Mouse (Mus musculus) CH12.LX (cell line): ENCODE data around the gene Fxyd1.

ENCODE experiments used
- CTCF ChIP-seq, 2 experiments: IDR thresholded peaks in 1 of 2; conservative IDR thresholded peaks in 1 of 2; 2 replicates each; pipeline ENCODE4 v1.5.1; 2011 to 2012; ENCODE audit warnings: low read depth in 2 of 2, low read length in 2 of 2, improper control_type of control experiment in 1 of 2, inconsistent platforms in 1 of 2, mild to moderate bottlenecking in 1 of 2, moderate library complexity in 1 of 2
- E2F4 ChIP-seq: IDR thresholded peaks from 2 replicates; pipeline ENCODE4 v1.6.1; 2011; ENCODE audit warnings: low read depth, low read length, improper control_type of control experiment; ENCODE audit not compliant: insufficient replicate concordance
- JUN ChIP-seq: IDR thresholded peaks from 2 replicates; pipeline ENCODE4 v1.6.1; 2011; ENCODE audit warnings: low read depth, mild to moderate bottlenecking, low read length, improper control_type of control experiment, moderate library complexity; ENCODE audit not compliant: insufficient read depth
- KAT2A ChIP-seq: IDR thresholded peaks from 2 replicates; pipeline ENCODE4 v1.6.1; 2012; ENCODE audit warnings: low read length, improper control_type of control experiment, inconsistent platforms; ENCODE audit not compliant: insufficient replicate concordance
- MAFK ChIP-seq: IDR thresholded peaks from 2 replicates; pipeline ENCODE4 v1.6.1; 2011; ENCODE audit warnings: low read length, improper control_type of control experiment; ENCODE audit not compliant: insufficient replicate concordance
- MYC ChIP-seq: IDR thresholded peaks from 2 replicates; pipeline ENCODE4 v1.6.1; 2011; ENCODE audit warnings: low read depth, mild to moderate bottlenecking, improper control_type of control experiment, low read length
- NELFE ChIP-seq: IDR thresholded peaks from 2 replicates; pipeline ENCODE4 v1.6.1; 2011; ENCODE audit warnings: low read depth, low read length, improper control_type of control experiment
- POLR2A ChIP-seq: IDR thresholded peaks from 2 replicates; pipeline ENCODE4 v1.6.1; 2011; ENCODE audit warnings: low read depth, mild to moderate bottlenecking, improper control_type of control experiment, low read length
- POLR2AphosphoS2 ChIP-seq: IDR thresholded peaks from 2 replicates; pipeline ENCODE4 v1.6.1; 2011; ENCODE audit warnings: low read depth, low read length, improper control_type of control experiment
- TBP ChIP-seq: conservative IDR thresholded peaks from 2 replicates; pipeline ENCODE4 v1.6.1; 2011; ENCODE audit warnings: low read depth, low read length, improper control_type of control experiment

GRCm38 (mm10) chr7:31054661-31055320 lies 2.2 kb downstream of the Fxyd1 start:
- TF ChIP-seq CTCF (conservative IDR thresholded peaks at IDR 0.05 in 1 of 2, IDR thresholded peaks at IDR 0.05 in 1 of 2; ENCODE audit: low read depth in 2 of 2, low read length in 2 of 2) (no peak), MYC (no peak), POLR2A (no peak), JUN (no peak), E2F4 (no peak), POLR2AphosphoS2 (no peak), TBP (no peak), MAFK (no peak), NELFE (no peak), KAT2A (no peak)
